Mouse (Mus musculus): ENCODE measurements around the gene Upb1.
"Not testable (repeated sequence)": the region's sequence is repeated elsewhere in the genome, so short reads cannot be mapped to it uniquely, and the experiment has no call there.

DNA sequence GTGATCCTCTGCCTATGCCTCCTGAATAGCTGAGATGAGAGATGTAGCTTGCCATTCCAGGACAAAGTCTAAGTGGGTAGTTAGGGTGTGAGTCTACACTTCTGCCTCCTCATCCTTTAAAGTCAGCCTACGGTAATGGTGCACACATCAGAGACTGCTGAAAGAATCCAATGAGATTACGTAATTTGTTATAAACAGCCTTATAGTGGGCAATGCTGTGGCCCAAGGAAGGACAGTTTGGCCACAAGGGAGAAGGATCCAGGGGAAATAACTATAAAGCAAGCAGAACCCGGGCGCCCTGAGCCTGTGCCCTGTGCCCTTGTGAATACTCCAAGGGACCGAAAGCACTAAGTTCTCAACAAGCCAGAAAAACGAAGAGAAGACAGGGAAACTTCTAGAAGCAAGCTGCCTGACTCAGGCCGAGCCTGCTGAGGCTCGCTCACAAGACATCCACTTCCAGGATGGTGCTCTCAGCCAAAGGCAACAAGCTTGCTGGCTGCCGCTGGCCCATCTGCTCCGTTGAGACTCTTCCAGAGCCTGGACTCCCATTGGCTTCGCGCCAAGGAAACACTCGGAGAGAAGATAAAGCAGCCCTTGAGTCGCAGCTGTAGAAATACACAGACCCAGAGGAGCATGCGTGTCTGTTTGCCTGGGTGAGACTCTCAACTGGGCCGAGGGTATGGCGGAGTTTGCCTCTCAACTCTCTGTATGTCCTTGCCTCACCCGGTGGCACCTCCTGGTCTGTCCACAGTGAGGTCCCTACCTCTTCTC, 55.3 kb downstream of the Upb1 start:
- TF ChIP-seq POLR2A (IDR thresholded peaks at IDR 0.05; ENCODE audit: control insufficient read depth, extremely low read depth, insufficient read depth, low read length, poor library complexity); CTCF (IDR thresholded peaks at IDR 0.05; ENCODE audit: borderline replicate concordance, control insufficient read depth, extremely low read depth, insufficient read depth, low read length, poor library complexity): not testable (repeated sequence)
